In genomic region chr15:77336968-77337341, GRCm38 (mm10) we compare ENCODE assay signal across 8 mouse cellular contexts. TPM values are rescaled to one million over a fixed set of nuclear protein-coding genes. Genes with fewer than 3 reads are reported as not detected.
A peak's percentile ranks its signal among the peaks of the same experiment; 100 is the strongest.
DNase-seq lines count a peak whose midpoint lies in the region; ATAC-seq and TF ChIP-seq lines count a peak whose summit lies in the region.

No protein-coding gene starts in this region.

- H3K27me3 ChIP-seq in lung, embryonic 14.5 days (ENCODE audit: insufficient read depth, low read length): no peaks in the 10 kb centered on the region
- H3K27me3 ChIP-seq in forebrain, embryonic 12.5 days: no peaks in the 10 kb centered on the region
- no peaks in the 10 kb centered on the region for H3K27me3 ChIP-seq in limb, embryonic 13.5 days
- H3K27me3 ChIP-seq in small intestine, adult 2 months (ENCODE audit: control insufficient read depth, insufficient read depth, low read length): no peaks in the 10 kb centered on the region

- H3K4me1 ChIP-seq in lung, embryonic 14.5 days (ENCODE audit: insufficient read depth): peaks cover 5% of the 10 kb centered on the region; the same call in 1 of the 2 replicates
- peaks cover 11% of the 10 kb centered on the region; the same call in 1 of the 2 replicates for H3K4me1 ChIP-seq in forebrain, embryonic 12.5 days
- peaks cover 24% of the 10 kb centered on the region for H3K4me1 ChIP-seq in limb, embryonic 13.5 days
- peaks cover 17% of the 10 kb centered on the region for H3K4me1 ChIP-seq in small intestine, adult 2 months (ENCODE audit: control insufficient read depth, insufficient read depth, insufficient read length, low read length)

- 50% methylated on average over 9 of the region's 9 CpGs for WGBS in lung, embryonic 14.5 days
- WGBS in forebrain, embryonic 12.5 days: 42% methylated on average over 9 of the region's 9 CpGs
- 39% methylated on average over 9 of the region's 9 CpGs for WGBS in limb, embryonic 13.5 days
- WGBS in small intestine, adult 2 months: 48% methylated on average over 9 of the region's 9 CpGs

- H3K4me2 ChIP-seq in lung, embryonic 14.5 days: peak overlapping the region; percentile 53
- peak overlapping the region; percentile 52 for H3K4me2 ChIP-seq in forebrain, embryonic 12.5 days
- peak overlapping the region; percentile 61 for H3K4me2 ChIP-seq in limb, embryonic 13.5 days (replicated peaks)

- TF ChIP-seq POLR2A in small intestine, adult 2 months (IDR thresholded peaks at IDR 0.05; ENCODE audit: low read depth, low read length): no peak

- H3K9me3 ChIP-seq in lung, embryonic 14.5 days (ENCODE audit: low read depth, low read length): no peaks in the 10 kb centered on the region
- H3K9me3 ChIP-seq in forebrain, embryonic 12.5 days: no peaks in the 10 kb centered on the region
- no peaks in the 10 kb centered on the region for H3K9me3 ChIP-seq in limb, embryonic 13.5 days

- TF ChIP-seq CTCF in lung, embryonic 14.5 days (IDR thresholded peaks at IDR 0.05; ENCODE audit: low read depth): no peak
- no peak for TF ChIP-seq CTCF in small intestine, adult 2 months (IDR thresholded peaks at IDR 0.05; ENCODE audit: extremely low read depth, insufficient read length, insufficient replicate concordance, low read depth, low read length)

- no peak for DNase-seq in lung, embryonic 14.5 days
- DNase-seq in lung, adult 18-20 months: no peak
- no peak for DNase-seq in gastrocnemius, postnatal 10 days
- no peak for DNase-seq in cerebellum, postnatal 25 days
- no peak for DNase-seq in c-Kit-positive CD71-positive TER-119-positive erythroid progenitor cells, embryonic 14.5 days (ENCODE audit: low spot score)

- ATAC-seq in lung, embryonic 14.5 days (ENCODE audit: insufficient read depth): peak; percentile 25; the same call in 1 of the 2 replicates
- 0 out of 2 replicates have a peak, but pooled peaks have one; percentile 11 for ATAC-seq in forebrain, embryonic 12.5 days (ENCODE audit: low FRiP score)
- ATAC-seq in limb, embryonic 13.5 days (ENCODE audit: low FRiP score, low read depth): no peak

- peak overlapping the region; percentile 27 for H3K9ac ChIP-seq in lung, embryonic 14.5 days
- H3K9ac ChIP-seq in forebrain, embryonic 12.5 days: no peak overlapping the region
- H3K9ac ChIP-seq in limb, embryonic 13.5 days: no peak overlapping the region

- no peak overlapping the region for H3K4me3 ChIP-seq in lung, embryonic 14.5 days (ENCODE audit: low read depth, low read length)
- H3K4me3 ChIP-seq in forebrain, embryonic 12.5 days (replicated peaks): no peak overlapping the region; the same call in 1 of the 2 replicates
- peak overlapping the region; percentile 26 for H3K4me3 ChIP-seq in limb, embryonic 13.5 days
- H3K4me3 ChIP-seq in small intestine, adult 2 months (ENCODE audit: low read depth, low read length): no peak overlapping the region

- no peaks in the 10 kb centered on the region for H3K36me3 ChIP-seq in lung, embryonic 14.5 days (ENCODE audit: insufficient read depth)
- H3K36me3 ChIP-seq in forebrain, embryonic 12.5 days (replicated peaks): no peaks in the 10 kb centered on the region
- no peaks in the 10 kb centered on the region for H3K36me3 ChIP-seq in limb, embryonic 13.5 days
- no peaks in the 10 kb centered on the region for H3K36me3 ChIP-seq in small intestine, adult 2 months (ENCODE audit: control insufficient read depth, insufficient read depth, low read length)

- peak overlapping the region; percentile 54; the same call in 1 of the 2 replicates for H3K27ac ChIP-seq in lung, embryonic 14.5 days (ENCODE audit: low read depth)
- H3K27ac ChIP-seq in forebrain, embryonic 12.5 days: peak overlapping the region; percentile 15; the same call in 1 of the 2 replicates
- peak overlapping the region; percentile 84 for H3K27ac ChIP-seq in limb, embryonic 13.5 days
- H3K27ac ChIP-seq in small intestine, adult 2 months (ENCODE audit: insufficient read depth, low read depth, low read length): 0 out of 2 replicates have a peak overlapping the region, but pooled peaks have one; percentile 46

RNA-seq across cellular contexts. Expression of gene Rbfox2, which starts 30.2 kb away (rescaled TPM):
- 51.9 and 55.8 TPM in 2 replicates for polyA plus RNA-seq in lung, embryonic 14.5 days (2014; fragmentation: Nextera tagmentation; extraction: Ambion mirVana)
- polyA plus RNA-seq in forebrain, embryonic 12.5 days (2016; fragmentation: Nextera tagmentation; extraction: Ambion mirVana): 119 and 123 TPM in 2 replicates
- polyA plus RNA-seq in limb, embryonic 13.5 days (2015; fragmentation: Nextera tagmentation; extraction: Ambion mirVana): 78.4 and 83.1 TPM in 2 replicates
- polyA plus RNA-seq in small intestine, adult 2 months (2012; rRNA removed): 25.1 and 34.7 TPM in 2 replicates
- 100 to 1,000 TPM; 219 to 240 TPM for total RNA-seq in gastrocnemius, postnatal 10 days (2021)

Comparison
In these comparisons a context has a peak if more than half of its experiments do, and no peak if none do; other contexts are left out.
1. H3K27ac ChIP-seq: peak in every context shown above with its lines; median percentile 84 in limb, embryonic 13.5 days; 54 in lung, embryonic 14.5 days; 46 in small intestine, adult 2 months; 15 in forebrain, embryonic 12.5 days.